Mouse (Mus musculus) fat pad, adult 2 months (tissue): ENCODE measurements around the gene Fgf22.
"Not testable (repeated sequence)": the region's sequence is repeated elsewhere in the genome, so short reads cannot be mapped to it uniquely, and the experiment has no call there.

Source experiments
- DNase-seq: peaks from one replicate; pipeline ENCODE4 v3.0.0-alpha.2; 2011; ENCODE audit warnings: low read depth, low spot score; ENCODE audit errors: extremely low read depth

The Fgf22 gene

DNA sequence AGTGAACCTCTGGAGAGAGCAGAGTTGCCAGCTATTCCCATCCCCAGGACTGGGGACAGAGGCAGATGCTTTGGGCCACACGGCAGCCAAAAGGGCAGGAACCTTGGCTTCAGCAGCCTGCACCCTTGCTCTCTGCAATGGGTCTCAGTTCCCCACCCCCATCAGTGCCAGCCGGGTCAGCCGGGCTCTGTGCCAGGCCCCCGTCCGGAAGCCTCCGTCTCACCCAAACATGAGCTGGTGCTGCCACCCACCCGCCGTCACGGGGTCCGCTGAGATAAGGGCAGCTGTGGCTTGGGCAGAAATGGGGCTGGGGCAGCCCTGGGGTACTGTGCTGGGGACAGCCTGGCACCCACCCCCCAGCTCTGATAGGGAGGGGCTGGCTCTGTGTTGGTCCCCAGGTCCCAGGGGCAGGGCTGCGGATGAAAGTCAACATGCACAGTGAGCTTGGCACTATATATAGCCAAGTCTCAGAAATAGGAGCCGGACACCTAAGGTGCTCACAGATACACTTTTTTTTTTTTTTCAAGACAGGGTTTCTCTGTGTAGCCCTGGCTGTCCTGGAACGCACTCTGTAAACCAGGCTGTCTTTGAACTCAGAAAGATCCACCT is 25.4 kb upstream of the Fgf22 start:
- no peak for DNase-seq

DNA sequence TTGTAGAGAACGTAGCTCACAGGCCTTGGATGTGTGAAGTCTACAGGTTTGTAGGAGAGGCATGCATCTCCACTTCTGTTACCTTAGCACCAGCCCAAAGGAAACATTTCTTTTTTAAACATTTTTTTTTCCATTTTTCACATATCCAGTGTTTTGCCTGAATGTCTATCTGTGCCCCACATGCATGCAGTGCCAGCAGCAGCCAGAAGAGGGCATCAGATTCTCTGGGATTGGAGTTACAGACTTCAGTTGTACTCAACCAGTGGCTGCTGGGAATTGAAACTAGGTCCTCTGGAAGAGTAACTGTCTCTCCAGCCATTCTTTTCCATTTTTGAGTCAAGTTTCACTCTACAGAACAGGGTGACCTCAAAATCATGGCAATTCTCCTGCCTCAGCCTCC is 22.4 kb upstream of the Fgf22 start:
- no peak for DNase-seq

DNA sequence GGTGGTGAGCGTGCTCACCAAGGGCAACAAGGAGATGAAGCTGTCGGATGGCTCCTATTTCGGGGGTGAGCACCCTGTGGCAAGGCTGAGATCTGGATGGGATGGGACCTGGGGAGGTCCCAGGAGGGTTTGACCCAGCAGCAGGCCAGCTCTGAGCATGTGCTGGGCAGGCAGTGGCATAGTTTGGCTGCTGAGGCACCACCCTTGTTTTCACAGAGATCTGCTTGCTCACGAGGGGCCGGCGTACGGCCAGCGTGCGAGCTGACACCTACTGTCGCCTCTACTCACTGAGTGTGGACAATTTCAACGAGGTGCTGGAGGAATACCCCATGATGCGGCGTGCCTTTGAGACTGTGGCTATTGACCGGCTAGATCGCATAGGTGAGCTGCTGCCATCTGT is 21.0 kb upstream of the Fgf22 start:
- DNase-seq: no peak

DNA sequence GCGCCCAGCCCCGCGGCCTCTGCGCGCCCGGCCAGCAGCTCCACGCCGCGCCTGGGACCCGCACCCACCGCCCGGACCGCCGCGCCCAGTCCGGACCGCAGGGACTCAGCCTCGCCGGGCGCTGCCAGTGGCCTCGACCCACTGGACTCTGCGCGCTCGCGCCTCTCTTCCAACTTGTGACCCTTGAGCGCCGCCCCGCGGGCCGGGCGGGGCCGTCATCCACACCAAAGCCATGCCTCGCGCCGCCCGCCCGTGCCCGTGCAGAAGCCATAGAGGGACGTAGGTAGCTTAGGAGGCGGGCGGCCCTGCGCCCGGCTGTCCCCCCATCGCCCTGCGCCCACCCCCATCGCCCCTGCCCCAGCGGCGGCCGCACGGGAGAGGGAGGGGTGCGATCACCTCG is 19.5 kb upstream of the Fgf22 start:
- no peak for DNase-seq

GRCm38 (mm10) chr10:79736706-79737105 is 18.2 kb upstream of the Fgf22 start:
- DNase-seq: no peak

DNA sequence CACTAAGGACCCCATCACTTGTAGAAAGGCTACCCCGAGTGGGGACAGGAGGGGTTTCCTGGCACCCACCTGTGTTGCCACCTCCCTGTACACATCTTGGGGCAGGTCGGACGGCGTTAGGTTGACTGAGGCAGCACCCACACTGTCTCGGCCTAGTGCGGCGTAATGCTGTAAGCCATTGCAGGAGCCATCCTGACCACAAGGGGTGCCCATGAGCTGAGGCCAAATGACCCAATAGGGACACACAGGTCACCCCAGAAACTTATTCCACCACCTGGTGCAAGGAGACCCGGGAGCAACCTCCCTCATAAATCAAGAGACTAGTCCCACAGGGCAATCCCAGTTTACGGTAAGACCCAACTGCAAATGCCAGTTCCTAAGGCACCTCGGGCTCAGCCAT is 16.6 kb upstream of the Fgf22 start:
- DNase-seq: no peak

DNA sequence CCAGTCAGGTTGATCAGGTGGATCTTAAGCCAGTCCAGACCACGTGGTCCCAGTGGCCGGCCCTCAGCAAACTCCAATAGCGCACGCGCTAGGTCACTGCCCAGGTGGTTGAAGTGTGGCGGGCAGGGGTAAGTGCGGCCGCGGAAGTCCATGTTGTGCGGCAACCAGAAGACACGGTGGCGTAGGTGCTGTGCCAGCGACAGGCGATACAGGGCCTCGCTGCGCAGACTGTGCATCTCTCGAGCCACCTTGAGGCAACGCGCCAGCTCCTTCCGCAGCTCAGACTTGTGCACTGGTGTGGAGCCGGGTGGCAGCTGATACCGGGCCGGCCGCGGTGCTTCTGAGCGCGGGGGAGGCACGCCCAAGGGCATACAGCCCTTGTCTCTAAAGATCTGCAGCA is 15.6 kb upstream of the Fgf22 start:
- DNase-seq: no peak

- no peak for DNase-seq
Measured at GRCm38 (mm10) chr10:79740863-79741262, 14.0 kb upstream of the Fgf22 start.

DNA sequence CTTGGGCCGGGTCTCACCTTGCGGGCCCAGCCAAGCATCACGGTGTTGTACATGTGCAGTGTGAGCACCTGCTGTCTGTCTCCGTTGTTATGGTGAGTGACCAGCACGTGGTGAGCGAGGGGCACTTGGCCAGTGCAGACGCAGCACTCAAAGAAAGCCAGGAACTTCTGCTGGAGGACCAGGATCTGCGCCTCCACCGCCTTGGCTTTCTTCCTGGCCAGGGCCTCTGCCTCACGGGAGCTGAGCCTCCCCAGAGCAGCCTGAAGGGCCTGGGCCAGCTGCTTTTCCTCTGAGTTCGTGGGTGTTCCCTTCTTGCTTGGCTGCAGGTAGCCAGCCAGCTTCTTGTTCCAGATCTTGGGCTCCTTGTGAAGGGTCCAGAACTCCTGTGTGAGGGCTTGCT is 11.7 kb upstream of the Fgf22 start:
- no peak for DNase-seq

- no peak for DNase-seq
Measured at GRCm38 (mm10) chr10:79743650-79744365, 11.1 kb upstream of the Fgf22 start.

- DNase-seq: no peak
Measured at GRCm38 (mm10) chr10:79745411-79745810, 9.5 kb upstream of the Fgf22 start.

DNA sequence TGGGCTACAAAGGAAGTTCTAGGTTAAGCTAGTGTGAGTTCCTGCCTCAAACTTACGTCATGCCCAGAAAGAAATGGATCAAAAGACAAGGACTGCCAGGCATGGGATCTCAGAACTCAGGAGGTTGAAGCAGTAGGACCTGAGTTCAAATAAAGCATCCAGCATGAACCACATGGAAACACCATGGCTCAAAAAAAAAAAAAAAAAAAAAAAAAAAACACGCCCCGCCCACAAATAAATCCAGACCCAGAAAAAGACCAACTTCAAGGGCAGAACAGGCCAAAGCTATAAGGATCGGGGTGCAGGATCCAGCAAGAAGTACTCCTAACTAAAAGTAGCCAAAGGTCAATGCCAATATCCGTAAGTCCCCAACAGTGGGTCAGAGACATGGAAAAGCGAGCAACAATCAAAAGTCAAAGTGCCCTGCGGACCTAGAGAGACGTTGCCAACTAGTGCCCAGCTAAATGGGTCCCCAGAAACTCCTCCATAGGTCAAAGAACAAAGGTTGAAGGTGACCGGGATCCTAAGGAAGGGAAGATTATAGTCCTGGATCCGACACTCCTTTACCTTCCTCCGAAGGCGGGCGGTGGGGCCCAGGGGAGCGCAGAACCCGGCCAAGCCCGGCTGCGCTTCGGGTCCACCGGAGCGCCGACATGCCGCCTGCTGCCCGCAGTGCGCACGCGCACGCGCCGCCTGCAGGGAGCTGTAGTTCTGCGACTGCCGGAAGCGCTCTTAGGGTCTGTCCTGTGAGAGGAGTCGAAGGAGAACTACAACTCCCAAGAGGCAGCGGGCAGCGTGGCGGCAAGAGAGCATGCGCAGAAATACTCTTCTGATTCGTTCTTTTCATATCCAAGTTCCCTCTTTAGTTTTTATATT is 8.7 kb upstream of the Fgf22 start, which contains the start of gene Polrmt:
Gene Polrmt, minus strand, starts transcription at position 684 of the 876 bp plus-strand sequence.
- peak; percentile 78 for DNase-seq

GRCm38 (mm10) chr10:79746774-79747151 is 8.1 kb upstream of the Fgf22 start:
- no peak for DNase-seq

DNA sequence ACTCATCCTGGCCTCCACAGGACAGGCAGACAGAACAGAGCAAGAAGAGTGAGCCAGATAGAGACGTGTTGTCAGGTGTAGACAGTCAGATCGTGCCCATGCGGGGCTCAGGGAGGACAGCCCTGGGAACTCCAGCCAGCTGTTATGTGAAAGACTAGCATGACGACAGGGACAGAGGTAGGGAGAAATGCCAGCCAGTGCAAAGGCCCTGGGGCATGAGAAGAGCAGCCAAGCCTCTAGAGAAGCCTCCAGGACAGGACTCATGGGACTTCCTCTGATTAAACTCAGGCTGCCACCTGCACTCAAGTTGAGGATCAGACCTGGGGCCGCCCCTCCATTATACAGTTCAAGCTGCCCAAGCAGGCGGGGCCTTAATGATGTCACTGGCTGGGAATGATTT is 6.4 kb upstream of the Fgf22 start:
- DNase-seq: no peak

DNA sequence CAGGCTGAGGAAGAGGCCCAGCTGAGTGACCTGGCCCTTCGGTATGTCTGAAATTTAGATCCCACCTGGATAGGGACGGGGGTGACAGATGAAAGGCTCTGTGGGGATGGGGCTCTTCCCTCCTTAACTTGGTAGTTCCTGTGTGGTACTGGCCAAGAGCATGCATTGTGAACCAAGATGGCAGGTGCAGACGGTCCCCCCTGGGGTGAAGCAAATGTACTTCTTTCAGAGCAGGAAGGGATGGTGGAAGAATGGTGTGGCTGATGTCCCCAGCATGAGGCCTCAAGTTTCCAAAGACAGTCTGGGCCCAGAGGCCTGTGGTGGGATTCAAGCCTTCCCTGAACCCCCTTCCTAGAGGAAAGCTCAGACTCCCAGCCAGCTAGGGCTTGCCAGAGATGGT is 978 bp downstream of the Fgf22 start:
- no peak for DNase-seq

GRCm38 (mm10) chr10:79756660-79757059 is 1.8 kb downstream of the Fgf22 start:
- DNase-seq: no peak

GRCm38 (mm10) chr10:79759675-79760074 is 4.8 kb downstream of the Fgf22 start:
- DNase-seq: not testable (repeated sequence)

DNA sequence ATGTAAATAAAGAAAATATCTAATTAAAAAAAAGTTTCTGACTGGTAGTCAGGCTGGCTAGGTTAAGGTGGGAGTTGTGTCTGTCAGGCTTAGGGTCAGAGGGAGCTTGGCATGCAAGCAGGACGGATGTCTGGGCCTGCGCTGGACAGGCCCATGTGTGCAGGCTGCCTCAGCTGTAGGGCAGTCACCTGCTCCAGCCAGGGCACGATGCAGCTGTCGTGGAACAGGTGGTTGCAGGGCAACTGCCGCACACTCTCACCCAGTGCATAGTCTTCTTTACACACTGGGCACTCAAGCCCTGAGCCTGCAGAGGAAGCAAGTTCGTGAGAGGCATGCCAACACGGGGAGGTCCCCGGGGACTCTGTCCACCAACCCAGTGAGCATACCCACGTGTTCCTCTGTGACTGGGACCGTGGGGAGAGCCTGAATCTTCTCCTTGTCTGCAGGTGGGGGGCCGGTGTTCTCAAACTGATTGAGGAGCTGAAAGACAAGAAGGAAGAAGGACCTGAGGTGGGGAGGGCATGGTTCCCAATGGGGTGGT is 5.8 kb downstream of the Fgf22 start:
- no peak for DNase-seq

- no peak for DNase-seq
Measured at GRCm38 (mm10) chr10:79762875-79763274, 8.0 kb downstream of the Fgf22 start.

GRCm38 (mm10) chr10:79764234-79764633 is 9.4 kb downstream of the Fgf22 start:
- DNase-seq: peak; percentile 56

DNA sequence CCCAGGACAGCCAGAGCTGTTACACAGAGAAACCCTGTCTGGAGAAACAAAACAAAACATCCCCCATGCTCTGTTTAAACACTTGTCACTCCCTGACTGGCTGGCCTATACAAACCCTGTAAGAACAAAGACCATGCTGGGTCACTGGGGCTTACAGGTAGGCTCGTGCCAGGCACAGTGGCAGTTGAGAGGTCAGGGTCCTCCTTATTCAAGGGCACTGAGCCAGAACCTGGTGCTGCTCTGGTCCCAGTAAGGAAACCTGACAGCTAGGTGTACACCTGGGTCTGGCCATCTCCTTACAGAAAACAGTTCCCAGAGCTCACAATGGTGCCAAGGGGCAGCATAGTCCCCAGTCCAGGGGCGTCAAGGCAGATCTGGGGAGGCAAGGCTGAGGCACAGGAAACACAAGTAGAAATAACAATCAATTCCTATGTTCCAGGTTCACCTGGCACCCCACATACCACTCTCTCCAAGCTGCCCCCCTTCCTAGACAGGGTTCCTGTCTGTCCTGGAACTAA is 10.4 kb downstream of the Fgf22 start:
- no peak for DNase-seq
